Mouse (Mus musculus) bone marrow macrophage, adult 2 months (primary cell): ENCODE measurements around the gene Atpaf1.

ENCODE experiments used
- CTCF ChIP-seq: IDR thresholded peaks from 2 replicates; pipeline ENCODE4 v1.5.1; 2012; ENCODE audit warnings: low read depth, mild to moderate bottlenecking, low read length, moderate library complexity
- POLR2A ChIP-seq: IDR thresholded peaks from 2 replicates; pipeline ENCODE4 v1.6.1; 2012; ENCODE audit warnings: mild to moderate bottlenecking, low read depth, low read length, borderline replicate concordance

- no peak for TF ChIP-seq CTCF
- no peak for TF ChIP-seq POLR2A
These were observed 35.6 kb downstream of the Atpaf1 start for GRCm38 (mm10) chr4:115820199-115820598.
